Mouse (Mus musculus): Measurements from ENCODE around the gene Ccdc186. TPM values are rescaled to one million over a fixed set of nuclear protein-coding genes. Genes with fewer than 3 reads are reported as not detected.
A peak's percentile ranks its signal among the peaks of the same experiment; 100 is the strongest.
"Not testable (repeated sequence)": the region's sequence is repeated elsewhere in the genome, so short reads cannot be mapped to it uniquely, and the experiment has no call there.

Gene Ccdc186
- polyA plus RNA-seq, 1 experiment from 2014 or later, result 24.8 TPM

DNA sequence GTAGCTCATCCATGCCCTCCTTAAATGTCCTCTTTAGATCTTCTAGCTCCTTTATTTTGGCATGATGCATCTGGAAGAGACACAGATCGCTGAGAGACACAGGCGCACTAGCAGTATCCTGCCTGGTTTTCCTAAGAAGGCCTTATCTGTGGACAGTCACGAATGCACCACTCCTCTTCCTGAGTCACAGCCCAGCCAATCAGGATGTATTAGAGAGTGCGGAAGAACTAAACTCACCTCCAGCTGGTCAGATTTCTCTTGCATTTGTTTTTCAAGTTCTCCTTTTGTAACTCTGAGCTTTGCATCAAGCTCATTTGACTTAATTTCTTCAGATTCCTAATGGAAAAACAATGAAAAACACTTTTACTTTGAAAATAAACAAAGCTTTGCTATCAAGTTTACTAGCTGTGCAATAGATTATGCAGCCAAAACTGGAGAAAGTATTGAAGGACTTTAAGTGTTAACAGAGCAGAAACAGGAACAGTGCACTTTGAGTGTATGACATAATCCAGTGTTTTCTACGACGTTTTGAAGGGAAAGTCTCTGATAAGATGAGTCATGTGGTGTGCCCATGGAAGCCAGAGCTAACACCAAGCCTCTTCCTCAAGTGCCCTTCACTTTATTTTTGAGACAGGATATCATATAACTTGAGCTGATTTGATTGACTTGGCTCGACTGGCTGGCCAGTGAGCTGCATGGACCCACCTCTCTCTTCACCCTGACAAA lies 20.9 kb downstream of the Ccdc186 start:
- no peak for ATAC-seq (ENCODE audit: insufficient number of reproducible peaks, insufficient read depth, low FRiP score, low TSS enrichment, low read depth)
- H3K27ac ChIP-seq, result no peak overlapping the region
- H3K4me3 ChIP-seq, result no peak overlapping the region
- no peak overlapping the region for H3K4me2 ChIP-seq
- H3K9me3 ChIP-seq, result no peaks in the 10 kb centered on the region
- peaks cover 89% of the 10 kb centered on the region for H3K36me3 ChIP-seq
- 79% methylated on average over 7 of the region's 7 CpGs for WGBS
- no peak overlapping the region for H3K9ac ChIP-seq
- H3K27me3 ChIP-seq, result no peaks in the 10 kb centered on the region
- H3K4me1 ChIP-seq, result no peaks in the 10 kb centered on the region

DNA sequence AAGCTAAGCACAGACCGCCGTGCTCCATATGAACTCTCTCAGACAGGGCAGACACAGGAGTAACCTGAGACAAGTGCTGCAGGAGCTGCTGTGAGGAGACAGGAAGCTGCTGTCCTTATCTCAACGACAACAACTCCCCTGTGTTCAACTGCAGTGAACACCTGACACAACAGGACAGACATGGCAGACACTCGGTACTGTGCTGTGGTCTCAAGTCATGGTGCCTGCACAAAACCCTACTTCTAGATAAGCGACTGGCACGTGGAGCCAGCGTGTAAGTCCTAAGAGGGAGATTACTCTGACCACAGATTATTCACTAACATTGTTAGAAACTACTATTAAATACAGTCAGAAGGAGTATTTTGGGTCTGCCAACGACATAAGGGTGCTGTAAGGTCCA lies 21.8 kb downstream of the Ccdc186 start:
- ATAC-seq (ENCODE audit: insufficient number of reproducible peaks, insufficient read depth, low FRiP score, low TSS enrichment, low read depth), result no peak
- H3K4me2 ChIP-seq, result no peak overlapping the region
- WGBS, result 71% methylated on average over 8 of the region's 8 CpGs
- no peaks in the 10 kb centered on the region for H3K4me1 ChIP-seq
- H3K36me3 ChIP-seq, result peaks cover 88% of the 10 kb centered on the region
- H3K27ac ChIP-seq, result no peak overlapping the region
- no peak overlapping the region for H3K9ac ChIP-seq
- no peaks in the 10 kb centered on the region for H3K9me3 ChIP-seq
- no peak overlapping the region for H3K4me3 ChIP-seq
- no peaks in the 10 kb centered on the region for H3K27me3 ChIP-seq

DNA sequence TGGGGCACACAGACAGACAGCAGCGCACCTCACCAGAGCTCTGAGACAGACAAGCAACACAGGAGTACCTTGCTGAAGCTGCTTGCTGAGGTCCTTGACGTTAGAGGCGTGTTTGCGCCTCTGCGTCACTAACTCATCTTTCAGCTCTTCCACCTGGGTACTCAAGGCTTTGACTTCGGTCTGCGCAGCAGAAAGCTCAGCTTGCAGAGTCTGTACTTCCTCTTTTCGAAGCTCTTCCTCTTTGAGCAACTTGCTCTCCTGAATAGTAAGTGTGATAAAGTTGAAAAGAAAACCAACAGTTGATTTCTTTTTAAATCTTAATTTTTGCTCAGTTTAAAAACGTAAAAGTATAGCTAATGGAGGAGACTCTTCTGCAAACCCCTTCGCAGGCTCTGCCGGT lies 24.6 kb downstream of the Ccdc186 start:
- no peak overlapping the region for H3K9ac ChIP-seq
- peaks cover 92% of the 10 kb centered on the region for H3K36me3 ChIP-seq
- no peak overlapping the region for H3K27ac ChIP-seq
- H3K4me2 ChIP-seq, result no peak overlapping the region
- H3K27me3 ChIP-seq, result no peaks in the 10 kb centered on the region
- no peak for ATAC-seq (ENCODE audit: insufficient number of reproducible peaks, insufficient read depth, low FRiP score, low TSS enrichment, low read depth)
- WGBS, result 94% methylated on average over 11 of the region's 11 CpGs
- H3K4me1 ChIP-seq, result no peaks in the 10 kb centered on the region
- no peak overlapping the region for H3K4me3 ChIP-seq
- H3K9me3 ChIP-seq, result no peaks in the 10 kb centered on the region

- Histone ChIP-seq H3K36me3 (peaks cover 60% of the 10 kb centered on the region), H3K4me3 (no peak overlapping the region), H3K4me2 (no peak overlapping the region), H3K27ac (no peak overlapping the region), H3K4me1 (no peaks in the 10 kb centered on the region), H3K9me3 (no peaks in the 10 kb centered on the region), H3K9ac (no peak overlapping the region), H3K27me3 (no peaks in the 10 kb centered on the region)
- ATAC-seq (ENCODE audit: insufficient number of reproducible peaks, insufficient read depth, low FRiP score, low TSS enrichment, low read depth), result no peak
- 89% methylated on average over 5 of the region's 5 CpGs for WGBS
These were observed 33.0 kb downstream of the Ccdc186 start for GRCm38 (mm10) chr19:56788952-56789351.

GRCm38 (mm10) chr19:56787911-56788310 lies 34.1 kb downstream of the Ccdc186 start:
- Histone ChIP-seq H3K9ac (no peak overlapping the region), H3K27ac (no peak overlapping the region), H3K36me3 (peaks cover 52% of the 10 kb centered on the region), H3K4me3 (no peak overlapping the region), H3K4me2 (no peak overlapping the region), H3K4me1 (no peaks in the 10 kb centered on the region), H3K27me3 (no peaks in the 10 kb centered on the region), H3K9me3 (no peaks in the 10 kb centered on the region)
- WGBS, result 85% methylated on average over 7 of the region's 7 CpGs
- no peak for ATAC-seq (ENCODE audit: insufficient number of reproducible peaks, insufficient read depth, low FRiP score, low TSS enrichment, low read depth)

DNA sequence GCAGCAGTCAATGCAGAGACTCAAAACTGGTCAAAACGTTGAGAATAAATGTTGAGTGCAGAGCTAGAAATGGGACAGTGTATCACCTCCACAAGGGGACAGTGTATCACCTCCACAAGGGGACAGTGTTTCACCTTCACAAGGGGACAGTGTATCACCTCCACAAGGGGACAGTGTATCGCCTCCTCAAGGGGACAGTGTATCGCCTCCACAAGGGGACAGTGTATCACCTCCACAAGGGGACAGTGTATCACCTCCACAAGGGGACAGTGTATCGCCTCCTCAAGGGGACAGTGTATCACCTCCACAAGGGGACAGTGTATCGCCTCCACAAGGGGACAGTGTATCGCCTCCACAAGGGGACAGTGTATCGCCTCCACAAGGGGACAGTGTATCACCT lies 43.5 kb downstream of the Ccdc186 start:
- Histone ChIP-seq H3K27me3 (peaks cover 17% of the 10 kb centered on the region), H3K4me1 (peaks cover 26% of the 10 kb centered on the region)
- not testable (repeated sequence) for H3K4me2 ChIP-seq; ATAC-seq (ENCODE audit: insufficient number of reproducible peaks, insufficient read depth, low FRiP score, low TSS enrichment, low read depth); H3K4me3 ChIP-seq; H3K9ac ChIP-seq; H3K36me3 ChIP-seq; H3K9me3 ChIP-seq; H3K27ac ChIP-seq
- 92% methylated on average over 7 of the region's 7 CpGs for WGBS

GRCm38 (mm10) chr19:56776719-56777382 lies 45.1 kb downstream of the Ccdc186 start:
- Histone ChIP-seq H3K9ac (no peak overlapping the region), H3K4me1 (peaks cover 37% of the 10 kb centered on the region), H3K4me3 (no peak overlapping the region; the same call in 1 of the 2 replicates), H3K4me2 (peak overlapping the region; percentile 66), H3K27me3 (peaks cover 17% of the 10 kb centered on the region), H3K36me3 (no peaks in the 10 kb centered on the region), H3K27ac (no peak overlapping the region), H3K9me3 (no peaks in the 10 kb centered on the region)
- ATAC-seq (ENCODE audit: insufficient number of reproducible peaks, insufficient read depth, low FRiP score, low TSS enrichment, low read depth), result no peak
- 31% methylated on average over 16 of the region's 16 CpGs for WGBS

- H3K9me3 ChIP-seq, result no peaks in the 10 kb centered on the region
- peak overlapping the region; percentile 49 for H3K9ac ChIP-seq
- no peak overlapping the region for H3K27ac ChIP-seq
- 7% methylated on average over 18 of the region's 18 CpGs for WGBS
- ATAC-seq (ENCODE audit: insufficient number of reproducible peaks, insufficient read depth, low FRiP score, low TSS enrichment, low read depth), result no peak
- H3K4me3 ChIP-seq, result peak overlapping the region; percentile 31
- H3K4me1 ChIP-seq, result peaks cover 40% of the 10 kb centered on the region
- H3K36me3 ChIP-seq, result no peaks in the 10 kb centered on the region
- peaks cover 17% of the 10 kb centered on the region for H3K27me3 ChIP-seq
- peak overlapping the region; percentile 66 for H3K4me2 ChIP-seq
These were observed 45.9 kb downstream of the Ccdc186 start for GRCm38 (mm10) chr19:56775893-56776718.

DNA sequence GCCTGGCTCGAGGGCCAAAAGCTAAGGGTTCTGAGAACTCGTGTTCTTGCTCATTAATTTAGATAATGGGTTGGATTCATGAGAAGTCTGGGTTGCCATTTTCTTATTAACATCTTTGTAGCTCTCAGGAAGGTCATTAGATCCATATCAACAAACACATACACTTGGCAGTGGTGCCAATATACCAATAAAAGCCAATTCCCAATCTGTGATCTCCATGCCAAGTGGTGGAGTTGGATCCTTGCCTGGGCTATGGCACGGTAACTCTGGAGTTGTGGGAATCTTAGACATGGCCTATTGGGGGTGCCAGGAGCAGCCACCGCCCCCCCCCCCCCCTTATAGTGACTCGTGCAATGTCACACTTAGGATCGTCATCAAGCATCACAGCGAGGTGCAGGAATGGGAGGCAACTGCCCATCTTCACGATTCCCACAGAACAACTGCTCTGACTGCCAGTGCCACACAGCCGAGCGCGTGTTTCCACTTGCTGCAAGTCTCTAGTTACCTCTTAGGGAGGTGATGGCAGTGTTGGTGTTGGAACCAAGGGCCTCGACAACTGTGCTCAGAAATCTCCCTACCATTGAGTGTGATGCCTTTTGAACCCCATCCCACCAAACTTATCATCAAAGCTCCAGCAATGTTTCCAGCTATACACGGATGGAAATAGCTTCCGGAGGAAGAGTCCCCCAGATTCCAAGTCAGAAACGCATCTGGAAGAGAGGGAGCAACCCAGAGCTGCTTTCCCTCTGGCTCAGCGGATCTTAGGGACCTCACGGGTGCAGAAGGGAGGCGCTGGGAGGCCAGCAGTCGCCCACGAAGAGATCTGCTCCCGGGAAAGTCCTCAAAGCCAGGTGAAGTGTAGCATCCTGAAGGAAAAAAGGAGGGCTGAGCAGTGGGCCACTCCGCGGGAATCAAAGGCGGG lies 46.8 kb downstream of the Ccdc186 start:
- H3K4me3 ChIP-seq, result peak overlapping the region; percentile 31
- no peaks in the 10 kb centered on the region for H3K36me3 ChIP-seq
- peaks cover 17% of the 10 kb centered on the region for H3K27me3 ChIP-seq
- no peak overlapping the region for H3K27ac ChIP-seq
- ATAC-seq (ENCODE audit: insufficient number of reproducible peaks, insufficient read depth, low FRiP score, low TSS enrichment, low read depth), result no peak
- WGBS, result 34% methylated on average over 24 of the region's 24 CpGs
- H3K4me2 ChIP-seq, result peak overlapping the region; percentile 66
- H3K4me1 ChIP-seq, result peaks cover 40% of the 10 kb centered on the region
- peak overlapping the region; percentile 49 for H3K9ac ChIP-seq
- H3K9me3 ChIP-seq, result no peaks in the 10 kb centered on the region

DNA sequence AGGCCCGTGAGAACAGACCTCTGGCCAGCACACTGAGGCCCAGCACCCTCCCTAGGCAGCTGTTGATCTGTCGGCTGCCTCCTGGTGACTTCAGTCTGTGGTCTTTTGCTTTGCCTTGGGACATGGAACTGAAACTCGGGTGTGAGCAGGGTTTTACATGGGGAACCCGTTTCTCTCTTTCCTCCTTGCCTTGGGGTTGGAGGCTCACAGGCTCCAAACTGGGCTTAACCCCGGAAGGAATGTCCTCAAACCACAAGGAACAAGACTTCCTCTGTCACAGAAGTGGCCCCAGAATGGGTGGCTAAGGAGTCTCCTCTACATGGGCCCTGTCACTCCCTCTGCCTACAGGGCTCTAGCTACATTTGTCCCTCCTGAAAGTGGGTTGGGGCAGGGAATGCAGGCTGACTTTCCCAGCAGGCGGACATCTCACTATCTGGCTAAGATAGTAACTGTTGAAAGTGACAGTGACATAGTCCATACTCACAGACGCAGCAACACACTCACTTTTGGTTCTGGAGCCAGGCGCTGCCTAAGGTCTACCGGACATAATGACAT lies 47.5 kb downstream of the Ccdc186 start:
- peaks cover 17% of the 10 kb centered on the region for H3K27me3 ChIP-seq
- H3K4me1 ChIP-seq, result peaks cover 40% of the 10 kb centered on the region
- no peak overlapping the region for H3K4me2 ChIP-seq
- no peaks in the 10 kb centered on the region for H3K9me3 ChIP-seq
- no peaks in the 10 kb centered on the region for H3K36me3 ChIP-seq
- no peak overlapping the region for H3K27ac ChIP-seq
- 73% methylated on average over 9 of the region's 9 CpGs for WGBS
- no peak for ATAC-seq (ENCODE audit: insufficient number of reproducible peaks, insufficient read depth, low FRiP score, low TSS enrichment, low read depth)
- no peak overlapping the region for H3K9ac ChIP-seq
- H3K4me3 ChIP-seq, result no peak overlapping the region
